Mouse (Mus musculus) v-Abl transformed pro-B cells (cell line): ENCODE measurements around the gene Plcb1.

ENCODE experiments used
- in situ Hi-C, 2 experiments: fragments of 400-800 bp; cut with MboI; formaldehyde crosslinking; loops; one replicate each; pipeline ENCODE4 v1.15.1; 2025; ENCODE audit not compliant: unreplicated experiment in 2 of 2

The Plcb1 gene

DNA sequence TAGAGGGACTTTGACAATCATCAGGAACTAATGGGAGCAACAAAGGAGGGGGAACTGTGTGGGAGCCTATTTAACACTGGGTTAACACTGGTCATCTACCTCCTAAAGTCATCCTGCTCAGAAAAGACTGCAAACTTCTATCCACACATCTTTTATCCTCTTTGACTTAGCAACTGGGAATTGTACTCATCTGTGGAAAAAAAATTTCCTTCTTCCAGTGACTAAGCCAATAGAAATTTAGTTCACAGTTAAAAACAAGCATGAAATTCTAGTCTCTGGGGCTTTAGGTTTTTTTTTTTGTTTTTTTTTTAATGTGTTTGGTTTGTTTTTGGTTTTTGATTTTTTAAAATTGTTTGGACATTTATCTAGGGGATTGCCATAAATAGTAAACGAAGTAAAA lies 595.5 kb downstream of the Plcb1 start:
- in situ Hi-C loops: no loop called here

DNA sequence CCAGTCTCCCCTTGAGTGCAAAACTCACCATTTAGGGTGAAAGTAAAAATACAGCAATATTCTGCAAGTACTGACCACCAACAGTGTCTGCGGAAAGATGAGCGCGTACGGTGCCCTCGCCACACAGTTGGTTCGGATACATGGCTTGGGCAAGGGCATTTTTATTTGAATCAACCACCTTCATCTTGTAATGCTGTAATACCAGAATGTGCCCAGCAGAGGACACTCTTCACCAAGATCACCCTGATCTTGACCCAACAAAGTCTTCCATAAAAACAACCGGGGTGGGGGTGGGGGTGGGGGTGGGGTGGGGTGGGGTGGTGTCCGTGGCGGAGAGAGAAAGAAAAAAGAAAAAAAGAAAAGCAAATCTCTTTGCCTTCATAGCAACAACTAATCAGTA lies 602.1 kb downstream of the Plcb1 start:
- in situ Hi-C loops: no loop called here

DNA sequence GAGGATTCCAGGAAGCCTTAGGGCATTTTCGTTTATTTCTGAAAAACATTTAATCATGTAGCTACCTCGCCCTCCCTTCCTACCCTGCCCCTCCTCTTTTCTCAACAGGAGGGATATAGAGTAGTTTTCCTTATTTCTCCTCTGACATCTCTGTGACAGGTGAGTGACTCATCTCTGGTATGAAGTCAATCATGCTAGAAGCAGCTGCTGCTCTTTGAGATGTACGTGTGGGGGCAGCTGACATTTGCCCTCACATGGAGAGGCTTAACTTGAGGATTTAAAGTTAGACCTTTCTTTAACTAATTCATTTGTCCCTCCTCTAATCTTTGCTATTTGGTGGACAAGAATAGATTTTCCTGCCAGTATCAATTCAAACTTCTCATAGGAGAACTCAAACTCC lies 608.8 kb downstream of the Plcb1 start:
- in situ Hi-C loops: no loop called here

DNA sequence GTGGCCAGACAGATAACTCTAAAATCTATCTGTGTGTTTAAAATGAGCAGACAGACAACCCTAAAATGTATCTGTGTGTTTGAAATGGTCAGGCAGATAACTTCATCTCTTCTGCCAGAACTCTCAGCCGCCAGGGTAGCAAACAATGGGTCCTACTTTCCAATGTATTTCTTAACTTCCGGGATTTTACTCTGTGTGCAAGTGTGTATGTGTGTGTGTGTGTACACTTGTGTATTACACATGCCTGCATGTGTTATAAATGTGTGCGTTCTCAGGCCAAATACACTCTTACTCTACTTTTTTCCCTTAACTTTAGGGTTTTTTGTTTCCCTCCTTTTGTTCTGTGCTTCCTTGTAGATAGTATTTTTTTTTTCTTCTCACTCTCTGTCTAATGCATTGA lies 610.5 kb downstream of the Plcb1 start:
- in situ Hi-C loops: no loop called here

DNA sequence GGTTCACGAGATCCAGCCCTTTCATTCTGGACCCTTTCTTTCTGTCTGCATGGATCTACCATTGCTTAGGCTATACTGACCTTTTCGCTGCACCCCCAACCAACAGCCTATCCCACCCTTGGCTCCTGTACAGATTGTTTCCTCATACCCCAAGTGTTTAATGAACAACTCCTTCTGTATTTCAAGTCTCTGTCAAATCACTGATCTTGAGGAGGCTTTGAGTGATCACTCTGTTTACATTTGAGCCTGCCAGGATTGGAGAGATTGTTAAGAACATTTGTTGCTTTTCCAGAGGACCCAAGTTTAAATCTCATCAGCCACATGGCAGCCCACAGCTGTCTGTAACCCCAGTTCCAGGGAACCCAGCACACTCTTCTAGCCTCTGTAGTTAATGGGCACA lies 612.1 kb downstream of the Plcb1 start:
- in situ Hi-C loops: no loop called here

DNA sequence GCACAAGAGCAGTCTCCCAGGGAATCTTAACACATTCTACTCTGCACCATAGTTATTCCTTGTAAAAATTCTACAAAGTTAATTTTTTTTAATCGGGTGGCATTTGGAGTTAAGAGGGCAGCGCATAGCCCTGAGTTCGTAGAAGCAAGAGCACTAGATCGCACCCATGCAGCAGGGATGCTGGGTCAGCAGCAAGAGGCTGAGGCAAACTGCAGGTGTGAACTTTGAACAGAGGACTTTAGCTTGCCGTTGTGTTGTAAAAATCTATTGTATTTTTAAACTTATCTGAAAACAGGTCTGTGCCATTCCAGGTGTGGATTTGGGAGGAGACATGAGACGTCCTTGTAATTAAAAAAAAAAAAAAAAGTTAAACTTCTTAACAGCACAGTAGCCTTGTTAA lies 613.9 kb downstream of the Plcb1 start:
- in situ Hi-C loops: no loop called here

DNA sequence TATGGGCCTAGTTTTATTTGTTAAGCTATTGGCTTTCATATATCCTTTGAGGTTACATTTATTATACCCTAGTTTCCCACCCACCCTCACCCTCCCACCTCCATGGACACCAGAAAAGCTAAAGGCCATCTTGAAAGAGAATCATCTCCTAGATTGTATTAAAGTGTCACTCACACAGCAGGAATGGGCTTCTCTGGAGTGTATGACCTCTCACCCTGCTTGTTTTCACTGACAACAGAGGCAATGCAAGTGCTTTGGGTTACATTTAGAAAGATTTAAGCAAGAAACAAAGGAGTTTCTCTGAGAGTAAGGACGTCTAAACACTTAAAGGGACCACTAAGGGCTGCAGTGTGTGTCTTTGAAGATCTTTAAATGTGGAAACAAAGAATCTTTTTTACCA lies 617.0 kb downstream of the Plcb1 start:
- in situ Hi-C loops: no loop called here

DNA sequence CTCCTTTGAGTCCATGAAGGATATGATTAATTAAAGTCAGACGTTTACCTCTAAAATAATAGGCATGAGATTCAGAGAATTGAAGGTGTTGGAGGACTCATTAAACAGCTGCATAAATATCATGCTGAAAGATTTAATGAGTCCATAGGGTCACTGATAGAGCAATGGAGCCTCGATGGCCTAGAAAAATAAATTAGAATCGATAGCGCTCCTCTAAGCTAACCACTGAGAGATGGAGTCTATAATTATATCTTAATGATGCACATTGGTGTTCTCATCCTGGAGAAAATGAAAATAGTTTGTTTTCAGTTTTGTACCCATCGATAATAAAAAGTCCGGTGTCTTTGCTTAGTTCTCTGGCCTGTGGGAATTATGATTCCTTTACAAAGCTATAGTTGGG lies 617.5 kb downstream of the Plcb1 start:
- in situ Hi-C loops: no loop called here

DNA sequence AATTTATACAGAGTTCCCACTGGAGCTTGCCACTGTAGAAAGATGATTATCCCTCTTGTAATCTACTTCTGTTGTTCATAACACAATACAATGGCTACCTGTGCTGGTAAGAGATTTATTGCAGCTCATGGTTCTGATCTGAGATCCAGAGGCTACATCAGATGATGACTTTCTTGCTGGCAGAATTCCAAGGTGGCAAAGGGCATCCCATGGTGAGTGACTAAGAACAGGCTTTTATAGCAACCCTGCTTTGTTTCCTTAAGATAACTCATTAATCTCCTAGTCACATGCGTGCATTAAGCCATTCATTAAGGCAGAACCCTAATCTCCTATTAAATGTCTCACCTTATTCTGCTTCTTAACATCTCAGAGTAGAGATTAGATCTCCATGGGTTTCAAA lies 618.2 kb downstream of the Plcb1 start:
- in situ Hi-C loops: no loop called here

DNA sequence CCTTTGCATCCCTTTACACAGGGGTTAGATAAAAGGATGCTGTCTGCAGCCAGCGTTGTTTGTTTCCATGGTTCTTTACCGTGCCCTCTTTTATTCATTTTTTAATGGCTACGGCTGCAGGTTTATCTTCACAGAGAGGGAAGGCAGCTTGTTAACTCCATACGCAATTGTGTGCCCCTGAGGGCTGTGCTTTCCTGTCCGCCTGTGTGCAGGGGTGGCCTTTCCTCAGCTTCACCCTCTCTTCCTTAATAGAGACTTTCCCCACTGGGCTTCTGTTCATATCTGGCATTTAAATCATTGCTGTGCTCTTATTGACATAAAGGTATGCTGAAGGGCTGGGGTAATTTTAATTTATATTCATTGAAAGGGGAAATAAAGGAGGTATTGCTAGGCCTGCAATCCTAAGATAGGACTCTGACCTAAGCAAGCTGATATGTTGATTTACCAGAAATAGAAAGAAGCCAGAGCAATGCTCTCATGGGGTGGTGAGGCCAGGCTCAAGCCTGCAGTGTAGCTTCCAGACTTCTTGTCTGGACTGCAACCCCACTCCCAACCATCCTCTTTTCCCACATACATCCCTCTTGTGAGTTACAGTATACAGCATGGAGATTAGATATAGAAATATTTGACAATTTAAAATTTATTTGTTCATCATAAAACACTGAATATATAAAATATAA lies 623.7 kb downstream of the Plcb1 start:
- in situ Hi-C loops: no loop called here

DNA sequence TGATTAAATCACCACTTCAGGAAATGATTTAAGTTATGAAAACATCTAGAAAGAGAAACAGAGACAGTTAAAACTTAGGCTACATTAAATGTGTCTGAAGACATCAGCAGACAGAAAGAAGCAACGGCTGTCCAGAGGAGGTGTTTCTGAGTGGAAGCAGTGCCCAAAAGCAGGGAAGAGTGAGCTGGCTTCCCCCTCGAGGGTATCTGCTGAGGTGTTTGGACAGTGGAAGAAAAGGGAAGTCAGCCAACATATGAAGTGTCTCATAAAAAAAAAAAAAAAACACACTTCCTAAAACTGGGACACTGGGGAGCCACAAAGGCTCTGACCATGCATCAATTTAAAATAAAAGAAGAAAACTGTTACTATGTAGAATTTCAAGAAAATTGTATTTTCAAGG lies 625.8 kb downstream of the Plcb1 start:
- in situ Hi-C loops: no loop called here

DNA sequence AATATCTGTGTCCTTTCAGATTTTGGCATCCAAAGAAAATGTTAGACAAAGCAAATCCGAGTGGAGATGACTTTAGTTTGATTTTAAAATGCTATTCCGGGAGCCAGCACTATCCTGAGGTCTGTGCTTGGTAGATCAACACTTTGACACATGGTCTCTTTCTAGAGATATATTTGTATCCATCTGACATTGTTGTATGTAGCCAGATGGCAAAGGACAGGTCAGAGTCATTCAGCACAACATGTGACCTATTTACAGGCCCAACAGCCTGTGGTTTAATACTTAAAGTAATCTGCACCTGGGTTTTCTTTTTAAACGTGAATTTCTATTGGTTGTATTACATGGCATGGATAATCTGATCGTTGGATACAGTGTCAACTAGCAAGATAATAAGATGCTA lies 629.3 kb downstream of the Plcb1 start:
- in situ Hi-C loops: no loop called here

DNA sequence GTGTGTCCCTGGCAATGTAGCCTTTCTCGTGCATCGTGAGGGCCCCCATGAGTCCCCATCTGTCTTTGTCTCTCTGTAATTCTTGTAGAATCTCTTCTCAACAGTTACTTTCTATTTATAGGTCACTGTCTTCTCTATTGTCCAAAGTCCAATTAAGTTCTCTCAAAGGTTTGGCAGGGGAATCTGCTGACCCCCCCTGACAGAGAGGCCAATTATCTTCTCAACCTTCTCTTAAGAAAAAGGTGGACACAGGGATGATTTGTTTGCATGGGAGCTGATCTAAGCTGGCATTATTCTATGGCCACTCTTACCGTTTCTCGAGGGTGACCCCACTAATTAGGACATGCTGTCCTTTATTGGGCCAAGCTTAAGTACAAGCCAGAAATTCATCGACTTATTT lies 633.4 kb downstream of the Plcb1 start:
- in situ Hi-C loops: no loop called here

DNA sequence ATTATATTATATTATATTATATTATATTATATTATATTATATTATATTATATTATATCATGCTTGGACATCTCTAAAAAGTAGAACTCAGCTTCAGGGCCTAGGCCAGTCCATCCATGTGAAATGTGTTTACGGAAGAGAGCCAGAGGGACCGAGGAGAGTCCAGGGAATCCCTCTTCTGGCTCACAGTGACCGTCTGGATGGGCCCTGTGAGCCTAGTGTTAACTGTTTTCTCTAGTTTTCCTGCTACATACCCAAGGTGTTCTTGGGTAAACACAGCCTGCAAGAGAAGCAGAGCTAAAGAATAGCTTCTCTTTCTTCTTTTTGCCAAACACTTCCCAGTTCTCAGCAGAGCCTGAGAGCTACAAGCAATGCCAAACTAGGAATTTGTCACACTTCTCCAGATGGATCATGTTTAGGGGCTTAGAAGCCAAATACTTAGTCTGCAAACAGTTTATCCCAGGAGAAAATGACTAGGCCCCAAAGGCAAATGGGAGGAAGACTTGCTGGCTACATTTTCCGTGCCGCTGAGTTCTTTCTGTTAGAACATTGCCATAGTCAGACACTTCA lies 649.2 kb downstream of the Plcb1 start:
- in situ Hi-C loops: no loop called here

DNA sequence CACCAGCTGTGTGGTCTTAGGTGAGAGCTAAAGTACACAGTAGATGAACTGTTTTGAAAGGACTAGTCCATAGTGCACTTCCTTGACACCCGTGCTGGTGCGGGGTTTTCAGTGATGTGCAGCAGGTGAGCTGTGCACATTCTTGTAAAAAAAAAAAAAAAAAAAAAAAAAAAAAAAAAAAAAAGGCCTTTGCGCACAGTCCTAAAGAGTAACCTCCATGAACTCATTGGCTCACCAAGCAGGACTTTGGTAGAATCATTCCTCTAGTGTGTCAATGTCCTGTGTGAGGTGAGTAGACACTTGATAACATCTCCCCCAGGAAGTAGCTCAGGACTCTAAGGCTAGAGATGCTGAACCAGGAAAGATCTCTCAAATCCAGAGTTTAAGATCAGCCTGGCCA lies 653.2 kb downstream of the Plcb1 start:
- in situ Hi-C loops: no loop called here

DNA sequence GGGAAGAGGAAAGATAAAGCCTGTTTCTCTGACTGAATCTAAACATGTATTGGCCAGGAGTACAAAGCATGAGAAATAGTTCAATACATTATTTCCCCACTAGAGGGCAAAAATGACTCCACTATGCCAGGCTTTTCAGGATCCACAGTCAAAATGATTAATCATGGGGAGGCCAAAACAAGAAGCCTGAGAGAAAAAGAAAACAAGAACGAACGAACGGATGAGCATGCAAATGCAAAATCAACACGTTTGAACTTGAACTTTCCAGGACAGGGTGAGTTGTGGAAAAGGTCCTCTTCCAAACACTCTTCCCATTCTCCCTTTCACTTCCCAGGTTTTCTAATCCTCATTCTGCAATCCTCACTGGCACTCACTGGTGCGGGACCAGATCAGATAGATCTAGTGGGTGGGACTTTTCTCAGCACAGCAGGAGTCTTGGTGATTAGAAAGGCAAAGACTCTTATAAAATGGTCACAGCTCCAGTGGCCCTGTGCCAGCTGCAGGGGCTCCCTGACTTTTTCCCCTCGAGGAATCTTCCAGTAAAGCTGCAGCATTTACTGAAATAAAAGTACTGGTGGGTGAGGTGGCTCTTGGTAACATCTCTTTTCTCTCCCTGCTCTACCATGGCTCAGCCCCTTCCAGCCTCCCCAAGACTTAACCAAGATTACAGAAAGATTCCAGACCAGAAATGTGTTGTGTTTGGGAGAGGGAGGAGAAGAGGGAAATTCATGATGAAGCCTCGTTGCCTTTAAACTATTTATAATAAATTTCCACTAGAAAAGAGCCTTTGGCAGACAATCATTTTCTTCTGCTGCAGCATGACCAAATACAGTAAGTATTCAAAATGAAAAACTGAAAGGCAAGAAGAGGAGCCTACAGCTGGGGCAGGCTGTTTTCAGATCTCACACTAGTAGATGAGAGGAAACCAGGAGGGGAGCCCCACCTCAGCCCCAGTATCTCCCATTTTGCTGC lies 654.0 kb downstream of the Plcb1 start:
- in situ Hi-C loops: no loop called here

DNA sequence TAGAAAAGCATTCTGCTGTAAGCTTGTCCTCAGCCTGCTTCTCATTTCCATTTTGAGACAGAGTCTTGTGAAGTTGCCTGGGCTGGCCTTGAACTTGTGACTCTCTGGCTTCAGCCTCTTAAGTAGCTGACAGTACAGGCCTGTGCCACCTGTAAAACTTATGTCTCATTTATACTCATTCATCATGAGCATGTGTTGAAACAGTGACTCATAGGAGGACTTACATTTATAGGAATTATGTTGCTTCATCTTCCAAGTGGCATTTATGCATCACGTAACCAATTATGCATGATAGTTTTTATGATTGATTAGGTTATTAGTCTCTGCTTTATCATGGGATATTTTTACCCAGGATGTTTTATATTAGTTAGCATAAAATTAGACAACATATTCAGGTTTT lies 667.7 kb downstream of the Plcb1 start:
- in situ Hi-C loops: no loop called here

DNA sequence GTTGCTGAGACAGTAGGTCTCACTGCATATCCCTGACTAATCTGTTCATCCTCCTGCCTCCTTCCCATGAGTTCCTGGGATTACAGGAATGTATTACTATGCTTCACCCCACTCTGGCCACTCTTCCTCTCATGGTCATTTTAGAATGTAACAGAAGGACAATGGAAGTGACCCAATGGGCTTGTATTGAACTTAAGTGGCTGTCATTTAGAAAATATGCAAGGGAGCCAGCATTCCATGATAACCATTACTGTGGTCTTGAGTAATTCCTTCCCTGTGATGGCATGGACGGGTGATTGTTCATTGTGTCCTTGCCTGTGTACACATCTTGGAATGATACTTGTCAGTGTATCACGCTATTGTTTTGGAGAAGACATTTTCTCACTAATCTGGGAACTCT lies 668.1 kb downstream of the Plcb1 start:
- in situ Hi-C loops: no loop called here

DNA sequence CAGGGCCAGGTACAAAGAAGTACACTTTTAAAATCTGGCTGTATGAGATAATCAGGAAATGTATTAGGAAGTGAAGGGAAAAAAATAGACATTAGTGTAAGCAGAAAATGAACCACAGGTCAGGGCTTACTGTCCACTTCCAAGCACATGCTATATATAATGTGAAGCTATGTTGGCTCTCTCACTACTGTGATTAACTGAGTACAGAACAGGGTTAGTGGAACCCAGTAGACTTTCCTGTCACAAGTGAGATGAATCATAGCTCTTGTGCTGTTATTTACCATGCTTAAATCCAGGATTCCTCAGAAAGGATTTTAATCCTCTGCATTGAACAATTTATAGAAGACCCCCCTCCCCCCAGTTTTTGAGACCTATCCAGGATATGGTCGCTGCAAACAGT lies 668.6 kb downstream of the Plcb1 start:
- in situ Hi-C loops: no loop called here

DNA sequence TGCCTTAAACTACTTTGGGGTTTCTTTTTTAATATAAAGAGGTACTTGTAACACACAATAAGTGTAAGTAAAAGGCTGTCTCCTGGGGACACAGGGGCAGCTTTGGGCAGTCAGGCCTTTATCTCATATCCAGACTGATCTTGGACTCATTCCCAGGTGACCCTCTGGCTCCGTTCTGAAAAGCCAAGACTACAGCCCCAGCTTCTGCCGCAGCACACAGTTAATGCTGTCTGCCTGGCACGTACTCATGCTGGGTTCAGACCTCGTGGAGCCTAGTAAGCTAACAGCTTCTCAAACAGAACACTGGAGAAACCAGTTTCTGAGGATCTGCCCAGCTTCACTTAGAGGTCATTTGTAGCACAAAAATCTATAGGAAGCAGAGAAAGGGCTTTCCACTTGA lies 682.0 kb downstream of the Plcb1 start:
- in situ Hi-C loops: no loop called here

DNA sequence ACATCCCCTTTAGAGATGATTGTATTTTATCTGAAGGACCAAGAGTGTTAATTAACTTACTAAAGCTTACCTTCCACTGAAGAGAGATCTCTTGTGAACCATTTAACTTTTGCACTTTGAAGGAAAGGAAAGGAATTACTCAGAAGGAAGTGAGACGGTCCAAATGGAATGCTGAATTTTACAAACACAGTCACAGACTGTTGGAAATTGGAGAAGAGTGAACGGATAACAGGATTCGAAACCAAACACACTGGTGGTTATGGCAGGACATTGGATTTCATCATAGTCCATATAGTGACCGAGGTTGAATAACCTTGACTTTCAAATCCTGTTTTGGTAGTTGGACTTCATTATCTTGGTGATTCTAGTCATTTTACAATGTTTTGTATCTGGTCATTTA lies 688.2 kb downstream of the Plcb1 start:
- in situ Hi-C loops: no loop called here

DNA sequence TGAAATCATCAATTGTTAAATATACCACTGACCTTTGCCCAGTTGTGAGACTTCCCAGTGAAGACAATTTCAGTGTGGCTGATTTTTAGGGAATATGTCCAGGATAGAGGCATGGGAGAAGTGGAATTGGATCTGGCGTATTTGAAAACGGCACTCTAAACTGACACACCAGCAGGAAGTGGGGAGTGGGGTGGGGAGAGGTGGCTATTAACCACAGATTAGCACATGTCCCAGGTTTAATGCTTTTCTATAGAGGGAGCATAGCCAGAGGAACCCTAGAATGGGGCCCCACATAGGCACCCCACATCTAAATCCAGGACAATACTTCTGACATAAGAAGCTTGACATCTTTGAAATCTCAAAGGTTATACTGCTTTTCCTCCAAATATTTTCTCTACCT lies 699.4 kb downstream of the Plcb1 start:
- in situ Hi-C loops: no loop called here
